Mouse (Mus musculus): ENCODE measurements around the gene Chuk.

DNA sequence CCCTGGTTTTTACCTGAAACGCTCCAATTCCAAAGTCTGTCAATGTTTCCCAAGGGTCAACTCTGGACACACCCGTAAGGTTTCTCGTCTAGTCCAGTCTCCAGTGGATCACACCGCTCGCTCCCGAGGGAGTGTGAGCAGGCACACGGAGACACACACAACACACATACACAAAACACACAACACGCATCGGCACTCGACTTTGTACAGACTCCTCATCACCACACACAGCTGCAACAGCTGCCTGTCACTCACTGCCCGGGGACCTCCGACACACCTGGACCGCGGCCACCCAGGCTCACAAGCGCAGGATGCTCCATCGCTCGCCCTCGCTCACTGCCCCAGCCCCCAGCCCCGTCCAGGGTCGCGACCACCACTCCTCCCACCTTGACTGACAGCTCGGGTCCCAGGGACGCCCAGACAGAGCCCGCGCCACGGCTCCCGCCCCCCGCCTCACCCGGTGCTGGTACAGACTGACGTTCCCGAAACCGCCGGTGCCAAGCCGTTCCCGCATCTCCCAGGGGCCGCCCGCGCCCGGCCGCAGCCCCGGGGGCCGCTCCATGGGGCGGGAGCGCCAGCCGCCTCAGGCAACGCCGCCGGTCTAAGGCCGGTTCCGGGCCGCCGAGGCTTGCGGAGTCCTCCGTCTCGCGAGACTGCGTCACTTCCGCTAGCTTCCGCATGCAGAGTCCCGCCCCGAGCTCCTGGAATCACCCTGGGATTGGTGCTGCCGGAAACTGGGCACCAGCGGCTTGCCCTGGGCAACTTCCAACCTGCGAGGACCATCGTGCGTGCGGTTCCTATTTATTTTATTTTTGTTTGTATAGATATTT lies at the start of gene Chuk:
- no peak; the same call in 1 of the 2 replicates for TF ChIP-seq HCFC1 (IDR thresholded peaks at IDR 0.05; ENCODE audit: borderline replicate concordance, insufficient read depth, low read length)
- TF ChIP-seq MAFK (IDR thresholded peaks at IDR 0.05; ENCODE audit: insufficient read depth, low read depth, low read length): no peak
- no peak for TF ChIP-seq ZC3H11A (IDR thresholded peaks at IDR 0.05; ENCODE audit: borderline replicate concordance, low read depth, low read length)
- peak; percentile 98 for TF ChIP-seq CHD2 (IDR thresholded peaks at IDR 0.05; ENCODE audit: low read depth, low read length)
- TF ChIP-seq ZNF384 (IDR thresholded peaks at IDR 0.05; ENCODE audit: low read depth, low read length): no peak
